Mouse (Mus musculus) right cerebral cortex, postnatal 36 days (tissue): ENCODE results near the gene Gm10220.
"Not testable (repeated sequence)": the region's sequence is repeated elsewhere in the genome, so short reads cannot be mapped to it uniquely, and the experiment has no call there.

Experiments
- DNase-seq, 2 experiments: peaks; one replicate each; pipeline ENCODE4 v3.0.0; 2022; ENCODE audit warnings: low spot score in 2 of 2, mixed read lengths in 1 of 2

Gene Gm10220

GRCm38 (mm10) chr5:26121321-26121720, at the start of gene Gm10220:
Gm10220 (minus strand) TSS chr5:26121421.
- not testable (repeated sequence) for DNase-seq

GRCm38 (mm10) chr5:26169855-26170254, 48.6 kb upstream of the Gm10220 start:
- no peak for DNase-seq

DNA sequence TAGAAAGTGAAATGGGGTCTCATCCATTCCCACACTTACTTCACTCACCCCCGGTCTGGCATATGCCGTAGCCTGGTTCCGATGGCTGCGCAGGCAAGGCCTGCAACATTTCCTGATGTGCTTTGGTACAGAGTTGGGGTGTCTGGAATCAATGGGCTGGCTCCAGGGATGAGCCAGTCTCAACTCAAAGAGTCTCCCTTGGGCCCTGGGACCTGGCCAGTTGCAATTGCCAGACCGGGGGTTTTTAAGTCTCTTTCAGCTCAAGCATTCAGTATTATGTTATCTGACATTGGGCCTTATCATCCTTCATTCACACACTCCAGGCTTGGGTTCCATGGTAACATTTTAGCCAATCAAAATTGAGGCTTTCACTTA, 44.6 kb upstream of the Gm10220 start:
- DNase-seq, result no peak

DNA sequence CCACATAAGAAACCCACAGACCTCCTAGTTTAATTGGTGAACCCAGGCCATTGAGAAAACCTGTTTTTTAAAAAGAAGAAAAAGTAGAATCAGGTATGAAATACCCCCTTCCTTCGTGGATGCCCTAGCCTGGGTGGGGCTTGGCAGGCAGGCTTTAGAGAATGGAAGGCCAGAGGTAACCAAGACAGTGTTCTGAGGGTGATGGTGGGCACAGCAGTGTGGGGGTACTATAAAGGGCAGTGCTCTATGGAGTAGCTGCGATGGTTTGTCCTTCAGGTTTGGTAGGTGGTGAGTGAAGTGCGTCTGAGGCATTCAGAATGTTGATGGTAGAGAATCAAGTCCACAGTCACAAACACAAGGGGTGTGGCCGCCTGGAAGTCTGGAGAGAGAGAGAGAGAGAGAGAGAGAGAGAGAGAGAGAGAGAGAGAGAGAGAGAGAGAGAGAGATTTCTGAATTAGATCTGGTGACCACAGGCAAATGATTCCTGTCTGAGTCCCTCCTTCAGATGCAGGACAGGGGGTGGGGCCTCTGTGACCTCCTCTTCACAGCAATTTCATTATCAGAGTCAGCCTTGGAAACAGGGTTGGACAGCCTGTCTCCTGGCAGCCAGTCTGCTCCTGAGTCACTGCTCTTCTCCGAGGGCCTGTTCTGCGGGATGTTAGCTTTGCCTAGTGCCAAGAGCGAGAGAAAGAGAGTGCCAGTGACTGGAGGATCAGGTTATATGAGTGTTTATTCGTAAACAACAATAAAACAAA, 44.0 kb upstream of the Gm10220 start:
- no peak for DNase-seq

- DNase-seq, result no peak
Measured at GRCm38 (mm10) chr5:26157396-26158170, 36.4 kb upstream of the Gm10220 start.

- no peak for DNase-seq
Measured at GRCm38 (mm10) chr5:26142891-26143290, 21.7 kb upstream of the Gm10220 start.

GRCm38 (mm10) chr5:26105262-26105661, 16.0 kb downstream of the Gm10220 start, which contains the start of gene 5031410I06Rik:
5031410I06Rik (minus strand) TSS chr5:26105362.
- not testable (repeated sequence) for DNase-seq

- not testable (repeated sequence) for DNase-seq
Measured at GRCm38 (mm10) chr5:26089191-26089590, 32.0 kb downstream of the Gm10220 start, which contains the start of gene Gm10471. Gm10471 (minus strand) TSS chr5:26089291.

- not testable (repeated sequence) for DNase-seq
Measured at GRCm38 (mm10) chr5:26079023-26079422, 42.2 kb downstream of the Gm10220 start.

GRCm38 (mm10) chr5:26070716-26071115, 50.5 kb downstream of the Gm10220 start:
- no peak for DNase-seq
